Mouse (Mus musculus): ENCODE data around the gene Gm7102. TPM values are rescaled to one million over a fixed set of nuclear protein-coding genes. Genes with fewer than 3 reads are reported as not detected.

The Gm7102 gene
- polyA plus RNA-seq, 1 experiment from 2014 or later: 0.22 TPM

GRCm38 (mm10) chr19:61138655-61139054, 37.5 kb downstream of the Gm7102 start:
- Histone ChIP-seq H3K4me1 (peaks cover 8% of the 10 kb centered on the region), H3K4me3 (no peak overlapping the region), H3K4me2 (replicated peaks) (no peak overlapping the region), H3K9ac (no peak overlapping the region), H3K27ac (no peak overlapping the region), H3K27me3 (no peaks in the 10 kb centered on the region), H3K9me3 (no peaks in the 10 kb centered on the region), H3K36me3 (peaks cover 4% of the 10 kb centered on the region)
- no peak for ATAC-seq (ENCODE audit: low FRiP score, low read depth)

- no peak for ATAC-seq (ENCODE audit: low FRiP score, low read depth)
- no peak overlapping the region for H3K4me2 ChIP-seq (replicated peaks)
- no peaks in the 10 kb centered on the region for H3K27me3 ChIP-seq
- H3K4me1 ChIP-seq: no peaks in the 10 kb centered on the region
- WGBS: 87% methylated on average over 10 of the region's 10 CpGs
- H3K9me3 ChIP-seq: peaks cover 3% of the 10 kb centered on the region
- no peak overlapping the region for H3K9ac ChIP-seq
- no peak overlapping the region for H3K4me3 ChIP-seq
- H3K36me3 ChIP-seq: peaks cover 29% of the 10 kb centered on the region
- H3K27ac ChIP-seq: no peak overlapping the region
Observed at GRCm38 (mm10) chr19:61131096-61131495, 45.0 kb downstream of the Gm7102 start.

Other genes with a start within 250 kb of the Gm7102 start
- gene Zfp950, start 35.5 kb downstream of the Gm7102 start, polyA plus RNA-seq (2015; fragmentation: Nextera tagmentation; extraction: Ambion mirVana): 61.7 and 68.4 TPM in 2 replicates
- gene Gm6020, start 7.6 kb upstream of the Gm7102 start, polyA plus RNA-seq (2015; fragmentation: Nextera tagmentation; extraction: Ambion mirVana): not detected in 2 replicates
- 36.7 and 37.3 TPM in 2 replicates for gene Csf2ra, start 52.1 kb upstream of the Gm7102 start, polyA plus RNA-seq (2015; fragmentation: Nextera tagmentation; extraction: Ambion mirVana)
- gene Gm21060, start 120.8 kb upstream of the Gm7102 start, polyA plus RNA-seq (2015; fragmentation: Nextera tagmentation; extraction: Ambion mirVana): not detected in 2 replicates